Mouse (Mus musculus) adrenal gland (tissue): ENCODE measurements around the gene Rabepk.
"Not testable (repeated sequence)": the region's sequence is repeated elsewhere in the genome, so short reads cannot be mapped to it uniquely, and the experiment has no call there.

Source experiments
- intact Hi-C: fragments of 180-260 bp; cut with DNase I; formaldehyde crosslinking; loops from one replicate; pipeline ENCODE4 v1.15.1; 2025

Rabepk gene

DNA sequence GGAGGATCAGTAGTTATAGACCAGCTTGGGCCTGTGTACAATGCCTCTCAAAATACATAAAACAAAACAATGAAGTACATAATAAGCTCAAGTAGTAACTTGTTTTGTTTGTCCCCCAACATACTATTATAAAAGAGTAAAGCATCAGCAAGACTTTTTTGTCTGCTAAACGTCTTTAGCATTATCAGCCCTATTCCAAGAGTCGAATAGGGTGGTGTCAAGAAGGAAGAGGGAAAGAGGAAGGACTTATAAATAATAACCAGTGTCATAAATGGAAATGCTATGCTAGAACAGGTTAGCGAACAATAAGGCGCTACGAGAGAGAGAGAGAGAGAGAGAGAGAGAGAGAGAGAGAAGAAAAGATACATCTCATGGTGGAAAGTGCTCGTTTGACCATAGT lies 28.8 kb downstream of the Rabepk start:
- intact Hi-C loops = no loop called here

DNA sequence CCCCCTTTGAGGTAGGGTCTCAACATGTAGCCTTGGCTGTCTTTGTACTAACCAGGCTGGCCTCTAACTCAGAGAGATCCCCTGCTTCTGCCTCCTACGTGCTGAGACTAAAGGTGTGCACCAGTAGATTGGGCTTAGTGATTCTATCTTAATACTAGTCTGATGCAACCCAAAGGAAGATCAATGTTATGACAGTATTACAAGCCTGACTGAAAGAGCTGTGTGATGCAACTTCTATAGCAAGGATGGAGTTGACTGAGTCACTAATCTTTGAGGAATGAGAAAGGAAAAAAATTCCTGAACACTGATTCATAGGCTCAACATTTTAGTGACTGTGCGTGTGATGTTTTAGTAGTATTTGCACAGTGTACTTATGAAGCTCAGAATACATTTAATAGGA lies 29.7 kb downstream of the Rabepk start:
- intact Hi-C loops = no loop called here

DNA sequence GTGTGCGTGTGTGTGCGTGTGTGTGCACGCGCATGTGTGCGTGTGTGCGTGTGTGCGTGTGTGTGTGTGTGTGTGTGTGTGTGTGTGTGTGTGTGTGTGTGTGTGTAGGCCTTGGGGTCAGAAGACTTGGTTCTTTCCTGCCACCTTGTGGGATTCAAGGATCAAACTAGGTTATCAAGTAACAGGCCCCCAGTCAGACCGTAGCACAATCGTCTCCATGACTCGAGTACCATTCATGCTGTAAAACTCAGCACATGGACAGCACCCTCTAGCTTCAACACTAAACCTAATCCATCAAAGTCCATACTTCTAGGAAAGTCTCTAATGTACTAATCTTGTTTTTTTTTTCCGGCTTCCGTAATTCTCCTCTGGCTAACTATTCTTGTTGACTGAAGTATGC lies 34.9 kb downstream of the Rabepk start:
- intact Hi-C loops = no loop called here

- intact Hi-C loops = no loop called here
Observed at GRCm38 (mm10) chr2:34762872-34763271, 36.8 kb downstream of the Rabepk start.

- intact Hi-C loops = no loop called here
Observed at GRCm38 (mm10) chr2:34762174-34762573, 37.5 kb downstream of the Rabepk start.

DNA sequence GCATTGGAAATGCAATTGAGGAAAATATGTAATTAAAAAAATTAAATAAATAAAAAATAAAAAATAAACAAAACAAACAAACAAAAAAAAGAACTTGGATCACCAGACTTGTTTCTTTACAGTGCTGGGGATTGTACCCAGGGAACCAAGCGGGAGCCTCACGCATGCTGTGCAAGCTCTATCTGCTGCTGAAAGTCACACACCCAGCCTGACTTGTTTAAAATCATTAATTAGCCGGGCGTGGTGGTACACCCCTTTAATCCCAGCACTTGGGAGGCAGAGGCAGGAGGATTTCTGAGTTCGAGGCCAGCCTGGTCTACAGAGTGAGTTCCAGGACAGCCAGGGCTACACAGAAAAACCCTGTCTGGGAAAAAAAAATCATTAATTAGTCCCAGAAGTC lies 38.4 kb downstream of the Rabepk start:
- intact Hi-C loops = not testable (repeated sequence)

- intact Hi-C loops = no loop called here
Observed at GRCm38 (mm10) chr2:34757341-34757740, 42.4 kb downstream of the Rabepk start.

- intact Hi-C loops = no loop called here
Observed at GRCm38 (mm10) chr2:34754551-34755358, 45.0 kb downstream of the Rabepk start, which contains the start of gene Gapvd1. Gene Gapvd1, minus strand, starts transcription at chr2:34755232.

DNA sequence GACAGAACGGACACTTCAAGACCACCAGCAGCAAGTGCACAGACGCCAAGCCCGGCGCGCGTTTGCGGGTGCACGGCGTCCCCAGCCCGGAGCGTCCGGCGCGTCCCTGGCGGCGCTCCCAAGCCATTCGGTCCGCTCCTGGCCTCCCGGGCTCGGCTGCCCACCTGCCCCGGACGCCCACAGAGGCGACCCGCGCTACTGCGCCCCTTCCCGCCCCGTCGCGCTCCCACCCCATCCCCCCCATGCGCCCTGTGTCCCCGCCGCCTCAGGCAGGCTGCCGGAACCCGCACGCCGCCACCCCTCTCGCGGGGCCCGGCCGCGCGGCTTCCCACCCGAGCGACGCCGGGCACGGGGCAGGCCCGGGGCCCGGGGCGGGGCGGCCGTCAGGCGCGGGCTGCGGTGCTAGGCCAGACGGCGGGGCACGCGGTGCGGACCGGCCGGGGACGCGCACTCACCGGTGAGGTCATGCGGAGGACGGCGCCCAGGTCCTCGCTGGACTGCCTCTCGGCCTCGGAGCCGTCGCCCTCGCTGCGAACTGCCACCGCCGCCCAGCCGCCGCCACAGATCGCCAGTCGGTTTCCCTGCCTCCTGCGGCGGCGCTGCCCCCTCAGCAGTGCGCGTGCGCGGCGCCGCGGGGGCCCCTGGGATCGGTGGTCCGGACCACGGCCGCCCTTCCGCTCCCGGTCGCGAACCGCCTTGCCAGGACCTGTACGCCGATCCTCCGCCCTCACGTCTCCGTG lies 45.7 kb downstream of the Rabepk start:
- intact Hi-C loops = no loop called here

DNA sequence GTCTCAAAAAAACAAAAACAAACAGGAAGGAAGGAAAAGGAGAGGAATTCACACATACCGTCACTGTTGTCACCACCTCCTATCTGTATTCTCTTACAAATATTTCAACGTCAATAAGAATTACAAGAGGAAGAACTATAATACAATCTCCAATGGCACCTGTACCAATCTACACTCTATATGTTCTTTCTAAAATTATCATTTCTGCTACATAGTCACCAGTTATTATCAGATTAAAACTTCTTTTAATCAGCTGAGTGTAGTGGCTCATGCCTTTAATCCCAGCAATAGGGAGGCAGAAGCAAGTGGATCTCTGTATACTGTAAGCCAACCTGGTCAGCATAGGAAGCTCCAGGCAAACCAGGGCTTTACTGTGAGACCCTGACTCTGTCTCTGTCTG lies 49.5 kb downstream of the Rabepk start:
- intact Hi-C loops = no loop called here

DNA sequence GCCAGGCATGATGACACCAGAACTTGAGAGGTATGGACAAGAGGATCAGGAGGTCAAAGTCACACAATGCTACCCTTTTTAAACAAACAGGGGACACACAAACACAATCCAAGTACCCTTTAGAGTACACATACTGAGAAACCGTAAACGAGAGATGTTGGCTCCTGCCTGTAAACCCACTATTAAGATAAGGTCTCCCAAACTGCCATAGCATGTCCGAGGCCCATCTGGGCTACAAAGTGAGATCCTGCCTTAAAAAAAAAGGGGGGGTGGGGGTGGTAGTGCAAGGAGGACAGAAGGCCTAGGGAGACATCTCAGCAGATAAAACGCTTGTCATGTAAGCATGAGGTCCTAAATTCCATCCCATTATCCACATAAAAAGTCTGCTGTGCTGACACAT lies 51.2 kb downstream of the Rabepk start:
- intact Hi-C loops = no loop called here

GRCm38 (mm10) chr2:34745673-34746072 lies 54.0 kb downstream of the Rabepk start:
- intact Hi-C loops = no loop called here

- intact Hi-C loops = no loop called here
Observed at GRCm38 (mm10) chr2:34744476-34744875, 55.2 kb downstream of the Rabepk start.

GRCm38 (mm10) chr2:34742675-34743074 lies 57.0 kb downstream of the Rabepk start:
- intact Hi-C loops = no loop called here

DNA sequence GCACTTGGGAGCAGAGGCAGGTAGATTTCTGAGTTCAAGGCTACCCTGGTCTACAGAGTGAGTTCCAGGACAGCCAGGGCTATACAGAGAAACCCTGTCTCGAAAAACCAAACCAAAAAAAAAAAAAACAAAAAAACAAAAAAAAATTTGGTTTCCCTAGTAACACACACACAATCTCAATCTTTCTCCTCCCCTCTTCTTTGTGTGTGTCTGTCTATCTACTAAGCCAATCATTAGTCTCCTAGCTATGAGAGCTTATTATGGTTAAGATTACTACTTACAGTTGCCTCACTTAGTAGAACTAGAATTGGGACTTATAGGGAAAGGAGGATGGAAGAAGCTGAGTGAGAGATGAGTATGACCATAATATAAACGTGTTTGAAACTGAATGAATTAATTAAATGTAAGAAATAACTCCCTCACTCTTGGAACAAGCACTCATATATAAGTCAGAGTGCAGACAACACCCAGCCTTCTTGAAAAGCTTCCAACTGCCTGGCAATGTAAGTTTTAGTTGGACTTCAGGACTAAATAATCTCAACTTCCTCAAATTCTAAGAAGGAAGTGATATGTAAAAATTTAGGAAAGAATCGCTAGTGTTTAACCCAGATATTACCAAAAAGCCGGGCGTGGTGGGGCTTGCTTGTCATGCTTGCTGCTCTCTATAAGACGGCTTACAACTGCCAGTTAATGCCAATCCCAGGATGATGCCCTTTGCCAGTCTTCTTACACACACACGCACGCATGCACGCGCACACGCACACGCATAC lies 58.1 kb downstream of the Rabepk start:
- intact Hi-C loops = no loop called here

DNA sequence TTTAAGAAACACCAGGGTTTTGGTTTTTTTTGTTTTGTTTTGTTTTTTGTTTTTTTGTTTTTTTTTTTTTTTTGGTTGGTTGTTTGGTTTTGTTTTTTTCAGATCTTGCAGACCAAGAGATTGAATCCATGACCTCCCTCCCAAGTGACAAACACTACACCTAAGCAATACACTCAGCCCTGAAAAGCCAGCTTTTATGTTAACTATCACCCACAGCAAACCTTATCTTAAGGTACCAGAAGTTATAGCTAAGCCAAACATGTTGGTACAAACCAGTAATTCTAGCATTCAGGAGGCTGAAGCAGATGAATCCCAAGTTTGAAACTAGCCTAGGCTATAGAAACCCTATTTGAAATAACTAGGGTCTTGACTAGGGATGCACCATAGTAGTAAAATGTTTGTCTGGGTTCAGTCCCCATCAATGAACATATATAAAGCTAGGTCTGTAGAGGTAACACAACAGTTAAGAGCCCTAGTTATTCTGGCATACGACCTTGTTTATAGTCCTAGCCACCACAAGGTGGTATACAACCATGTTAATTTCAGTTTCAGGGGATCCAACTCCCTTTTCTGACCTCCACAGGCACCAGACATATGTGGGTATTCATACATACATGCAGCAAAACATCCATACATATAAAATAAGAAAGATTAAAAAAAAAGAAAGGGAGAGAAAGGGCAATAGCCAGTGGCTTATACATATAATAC lies 59.9 kb downstream of the Rabepk start:
- intact Hi-C loops = no loop called here

DNA sequence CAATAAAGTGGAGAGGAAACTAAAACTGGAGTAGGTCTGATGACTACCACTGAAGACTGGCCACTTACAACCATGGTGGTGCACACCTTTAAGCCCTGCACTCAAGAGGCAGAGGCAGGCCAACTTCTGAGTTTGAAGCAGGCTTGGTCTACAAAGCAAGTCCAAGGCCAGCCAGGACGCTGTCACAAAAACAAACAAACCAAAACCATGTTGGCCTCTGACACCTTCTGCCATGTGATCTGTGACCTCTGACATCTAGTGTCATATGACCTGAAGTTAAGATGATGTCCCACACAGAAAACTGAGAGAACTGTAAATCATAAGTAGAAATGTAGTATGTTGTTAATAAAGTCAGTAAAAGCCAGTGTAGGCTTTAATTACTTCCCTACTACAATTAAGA lies 61.8 kb downstream of the Rabepk start:
- intact Hi-C loops = no loop called here

DNA sequence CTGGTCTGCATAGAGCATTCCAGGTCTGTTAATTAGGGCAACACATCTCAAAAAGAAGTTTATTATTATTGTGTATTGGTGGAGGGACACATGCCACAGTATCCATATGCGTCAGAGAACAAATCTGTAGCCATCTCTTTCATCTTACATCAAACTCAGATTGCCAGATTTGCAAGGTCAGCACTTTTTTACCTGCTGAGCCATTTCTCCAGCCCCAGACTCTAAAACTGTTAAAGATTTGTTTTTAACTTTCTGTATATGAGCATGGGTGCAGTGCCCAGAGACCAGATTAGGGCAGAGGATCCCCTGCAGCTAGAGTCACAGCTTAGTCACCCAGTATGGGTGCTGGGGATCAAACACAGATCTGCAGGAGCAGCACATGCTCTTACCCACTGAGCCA lies 63.1 kb downstream of the Rabepk start:
- intact Hi-C loops = no loop called here
